Mouse (Mus musculus): ENCODE results near the gene Phf20.
"Not testable (repeated sequence)": the region's sequence is repeated elsewhere in the genome, so short reads cannot be mapped to it uniquely, and the experiment has no call there.

Gene Phf20

DNA sequence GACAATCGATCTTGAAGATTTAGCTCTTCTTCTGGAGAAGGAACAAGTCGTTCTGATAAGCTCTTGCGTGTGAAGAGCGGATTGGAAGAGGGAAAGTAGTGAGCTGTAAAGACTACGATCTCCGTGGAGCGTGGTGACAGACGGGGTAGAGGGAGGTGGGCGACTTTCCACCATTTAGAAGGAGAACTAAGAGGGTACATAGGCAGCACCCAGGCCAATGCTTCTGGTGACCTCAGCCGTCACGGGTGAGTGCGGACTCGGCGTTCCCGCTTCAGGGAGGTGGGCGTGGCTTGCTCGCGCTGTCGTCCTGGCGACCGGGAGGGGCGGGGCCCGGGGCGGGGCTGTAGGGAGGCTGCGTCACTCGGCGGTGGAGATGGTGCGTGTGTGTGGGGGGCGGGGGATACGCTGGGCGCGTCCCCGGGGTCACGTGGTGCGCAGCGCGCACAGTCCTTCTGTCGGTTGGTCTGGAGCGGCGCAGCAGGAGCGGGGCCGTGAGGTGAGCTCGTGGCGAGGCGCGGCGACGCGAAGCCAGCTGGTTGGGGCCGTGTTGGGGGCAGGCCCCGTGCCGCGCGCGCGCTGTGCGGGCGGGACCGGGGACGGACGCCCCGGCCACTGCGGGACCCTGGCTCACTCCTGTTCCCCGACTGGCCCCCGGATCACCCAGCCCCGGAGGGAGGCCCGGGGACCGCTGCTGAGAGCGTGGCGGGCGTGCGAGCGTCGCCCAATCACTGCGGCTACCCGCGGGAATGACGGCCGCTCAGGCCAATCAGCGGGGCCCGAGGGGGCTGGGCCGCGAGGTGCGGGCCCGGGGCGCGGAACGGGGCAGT is at the start of gene Phf20:
Gene Phf20 (plus strand): TSS at position 165 of the 827 bp plus-strand sequence.
- peak; percentile 96 for DNase-seq (ENCODE audit: low read depth, low spot score)

DNA sequence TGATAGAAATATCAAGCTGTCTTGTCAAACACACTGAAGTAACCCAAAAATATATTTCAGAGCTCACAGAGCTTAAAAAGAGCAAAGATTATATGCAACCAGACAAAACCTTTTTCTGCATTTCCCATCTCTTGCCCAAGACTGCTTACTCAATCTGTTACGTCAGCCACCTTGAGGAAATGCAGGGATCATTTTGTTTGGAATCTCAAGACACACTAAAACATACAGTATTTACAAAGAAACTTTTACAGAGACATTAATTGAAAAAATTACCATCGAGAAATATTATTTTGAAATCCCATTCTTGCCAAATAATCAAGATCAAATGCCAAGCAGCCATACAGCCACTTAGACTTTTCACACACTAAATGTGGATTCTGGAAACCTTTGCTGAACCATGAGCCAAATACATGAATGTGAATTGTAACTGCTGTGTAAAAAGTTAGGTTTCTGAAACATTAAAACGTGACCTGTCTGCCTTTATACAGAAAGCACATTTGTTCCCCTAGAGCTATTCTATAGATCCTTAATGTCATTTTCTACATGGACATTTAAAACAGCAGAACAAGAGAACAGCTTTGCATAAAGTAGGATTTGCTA is 48.9 kb upstream of the Phf20 start:
- no peak for DNase-seq (ENCODE audit: low read depth, low spot score)

DNA sequence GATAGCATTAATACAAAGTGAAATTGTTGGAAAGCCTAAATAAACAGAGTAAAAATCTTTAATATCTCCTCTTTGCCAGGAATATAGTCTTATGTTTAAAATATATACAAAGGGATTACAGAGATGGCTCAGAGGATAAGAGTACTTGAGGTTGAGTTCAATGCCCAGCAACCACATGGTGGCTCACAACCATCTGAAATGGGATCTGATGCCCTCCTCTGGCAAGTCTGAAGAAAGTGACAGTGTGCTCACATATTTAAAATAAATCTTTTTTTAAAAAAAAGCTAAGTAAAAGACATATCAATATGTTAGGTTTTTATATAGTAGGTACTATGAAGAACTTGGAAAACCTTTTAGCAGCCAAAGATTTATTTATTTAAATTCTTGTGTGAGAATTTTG is 44.7 kb upstream of the Phf20 start:
- no peak for DNase-seq (ENCODE audit: low read depth, low spot score)

DNA sequence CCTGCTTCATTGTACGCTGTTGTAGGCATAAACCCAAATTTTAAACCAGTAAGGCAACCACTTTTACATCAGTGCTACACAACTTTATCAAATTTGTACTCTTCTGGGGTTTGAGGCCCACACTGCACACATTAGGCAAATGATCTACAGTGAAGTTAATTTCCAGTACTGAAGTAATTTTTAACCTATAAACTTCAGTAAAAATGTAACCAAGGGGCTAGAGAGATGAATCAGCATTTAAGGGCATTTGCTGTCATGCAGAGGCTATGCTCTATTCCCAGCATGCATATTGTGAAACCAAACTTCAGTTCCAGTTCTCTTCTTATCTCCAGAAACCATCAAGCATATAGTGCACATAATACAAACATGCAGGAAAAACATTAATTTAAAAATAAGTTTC is 30.8 kb upstream of the Phf20 start:
- no peak for DNase-seq (ENCODE audit: low read depth, low spot score)

DNA sequence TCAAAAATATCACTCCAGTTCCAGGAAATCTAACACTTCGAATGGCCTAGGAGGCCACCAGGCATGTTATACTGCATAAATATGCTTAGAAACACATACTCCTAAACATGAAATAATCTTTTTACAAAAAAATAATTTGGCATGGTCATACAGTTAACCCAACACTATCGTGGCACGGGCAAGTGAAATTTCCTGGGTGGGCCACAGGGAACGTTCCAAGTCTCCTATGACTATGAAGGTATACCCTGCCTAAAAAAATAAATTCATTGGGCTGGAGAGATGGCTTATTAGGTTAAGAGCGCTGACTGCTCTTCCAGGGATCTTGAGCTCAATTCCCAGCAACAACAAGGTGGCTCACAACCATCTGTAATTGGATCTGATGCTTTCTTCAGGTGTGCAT is 29.7 kb upstream of the Phf20 start:
- DNase-seq (ENCODE audit: low read depth, low spot score) = no peak

DNA sequence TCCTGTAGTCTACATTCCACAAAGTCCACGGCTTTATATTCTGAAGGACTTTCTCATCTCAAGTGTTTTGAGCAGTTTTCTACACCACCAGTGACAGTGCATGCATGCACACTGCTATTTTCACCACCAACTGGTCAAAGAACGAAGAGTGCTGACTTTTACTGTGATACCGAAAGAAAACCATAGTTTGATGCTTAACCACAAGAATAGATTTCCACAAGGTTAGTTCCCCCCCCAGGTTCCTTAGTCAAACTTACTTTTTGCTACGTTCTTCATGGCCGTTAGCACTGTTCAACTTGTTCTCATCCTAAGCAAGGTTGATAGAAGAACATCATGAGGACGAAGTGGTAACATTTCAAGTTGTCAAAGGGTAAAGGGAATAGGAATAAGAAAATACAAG is 19.2 kb upstream of the Phf20 start:
- DNase-seq (ENCODE audit: low read depth, low spot score) = no peak

DNA sequence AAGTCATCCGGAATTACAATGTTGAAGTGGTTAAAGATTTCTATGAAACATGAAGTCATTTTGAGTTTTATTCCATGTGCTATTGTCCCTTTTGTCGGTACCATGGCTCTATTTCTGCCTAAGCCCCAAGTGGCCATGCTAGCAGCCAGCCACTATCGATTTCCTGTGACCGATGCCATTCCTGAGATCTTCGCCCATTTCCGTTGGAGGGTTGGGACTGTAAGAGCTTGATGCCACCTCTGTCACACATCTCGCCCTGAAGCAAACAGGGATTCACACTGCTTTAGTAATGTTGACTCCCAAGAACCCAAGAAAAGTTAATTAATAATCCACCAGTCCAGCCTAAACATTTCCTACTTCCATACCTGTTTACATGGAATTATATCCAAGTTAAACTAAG is 18.6 kb upstream of the Phf20 start:
- DNase-seq (ENCODE audit: low read depth, low spot score) = no peak

DNA sequence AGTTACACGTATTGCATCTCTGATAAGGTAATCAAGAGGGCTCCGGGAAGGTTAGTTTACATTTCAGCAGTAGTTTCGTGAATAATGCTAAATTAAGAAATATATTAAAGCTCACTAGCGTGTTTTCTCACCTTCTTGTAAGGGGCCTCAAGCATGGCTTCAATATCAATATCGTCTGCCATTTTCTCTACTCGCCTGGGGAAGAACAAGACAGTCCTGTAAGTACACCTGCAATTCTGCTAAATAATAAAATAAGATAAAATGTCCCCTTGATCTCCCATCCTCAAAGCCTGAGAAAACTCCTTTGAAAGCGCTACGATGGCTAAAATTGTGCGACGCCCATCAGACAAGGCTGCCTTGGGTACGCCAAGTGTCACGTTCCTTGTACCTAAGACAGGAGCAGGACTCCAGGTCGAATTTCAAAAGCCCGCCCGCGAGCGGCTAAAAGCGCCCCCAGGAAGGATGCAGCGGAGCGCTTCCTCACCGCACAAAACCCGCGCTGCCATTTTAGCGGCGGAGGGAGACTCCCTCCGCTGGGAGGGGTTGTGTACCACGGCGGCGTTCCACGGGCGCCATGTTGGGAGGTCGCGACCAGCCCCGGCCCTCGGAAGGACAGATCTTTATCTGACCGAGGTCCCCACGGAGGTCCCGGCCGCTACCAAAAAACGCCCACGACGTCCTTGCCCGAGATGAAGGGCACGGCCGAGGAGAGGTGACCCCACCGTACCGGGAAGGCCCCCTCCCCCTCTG is 17.0 kb upstream of the Phf20 start:
- peak; percentile 73 for DNase-seq (ENCODE audit: low read depth, low spot score)

DNA sequence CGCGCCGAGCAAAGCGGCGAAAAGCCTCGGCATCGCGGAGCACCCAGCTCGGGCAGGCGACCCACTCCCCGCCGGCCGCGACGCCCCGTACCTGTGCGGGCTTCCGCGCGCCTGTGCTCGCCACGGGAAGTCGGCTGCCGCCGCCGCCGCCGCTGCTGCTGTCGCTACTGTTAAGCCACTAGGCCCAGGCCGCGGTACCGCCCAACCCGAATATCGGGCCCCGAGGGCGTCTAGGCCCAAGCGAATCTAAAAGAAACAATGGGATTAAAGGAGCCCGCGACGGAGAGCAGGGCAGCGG is 16.5 kb upstream of the Phf20 start:
- DNase-seq (ENCODE audit: low read depth, low spot score) = no peak

DNA sequence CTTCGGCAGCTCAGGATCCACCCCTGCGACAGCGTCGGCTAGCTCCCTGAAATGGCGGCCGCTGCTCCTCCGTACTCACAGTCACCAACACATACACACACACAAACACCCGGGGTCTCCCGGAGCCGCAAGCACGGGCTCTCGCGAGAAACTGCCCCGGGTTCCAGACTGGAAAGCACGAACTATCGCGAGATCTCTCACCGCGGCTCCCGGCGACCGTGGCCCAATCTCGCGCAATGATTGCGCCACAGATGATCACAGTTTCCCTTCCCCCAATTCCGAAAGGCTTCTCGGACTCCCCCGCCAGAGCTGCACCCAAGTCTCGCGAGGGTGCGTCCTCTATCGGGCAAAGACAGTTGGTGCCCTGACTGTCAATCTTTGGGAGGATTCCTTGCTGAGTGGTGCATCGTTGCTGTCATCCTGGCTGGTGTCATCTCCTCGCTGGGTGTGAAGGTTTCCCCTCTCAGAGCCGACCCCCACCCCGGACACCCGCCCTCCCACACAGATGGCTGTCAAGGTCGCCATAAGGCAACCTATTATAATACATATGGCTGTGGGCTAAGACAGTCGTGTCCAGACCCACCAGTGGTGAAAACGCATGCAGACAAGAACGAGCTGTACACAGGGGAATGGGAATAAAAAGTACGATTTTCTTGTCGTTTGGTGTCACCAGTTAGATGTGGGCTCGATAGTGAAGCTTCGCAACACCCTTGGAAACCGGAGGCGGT is 16.0 kb upstream of the Phf20 start, which contains the start of gene Rbm39:
Gene Rbm39 (minus strand): TSS at position 145 of the 728 bp plus-strand sequence.
- DNase-seq (ENCODE audit: low read depth, low spot score) = peak; percentile 100

DNA sequence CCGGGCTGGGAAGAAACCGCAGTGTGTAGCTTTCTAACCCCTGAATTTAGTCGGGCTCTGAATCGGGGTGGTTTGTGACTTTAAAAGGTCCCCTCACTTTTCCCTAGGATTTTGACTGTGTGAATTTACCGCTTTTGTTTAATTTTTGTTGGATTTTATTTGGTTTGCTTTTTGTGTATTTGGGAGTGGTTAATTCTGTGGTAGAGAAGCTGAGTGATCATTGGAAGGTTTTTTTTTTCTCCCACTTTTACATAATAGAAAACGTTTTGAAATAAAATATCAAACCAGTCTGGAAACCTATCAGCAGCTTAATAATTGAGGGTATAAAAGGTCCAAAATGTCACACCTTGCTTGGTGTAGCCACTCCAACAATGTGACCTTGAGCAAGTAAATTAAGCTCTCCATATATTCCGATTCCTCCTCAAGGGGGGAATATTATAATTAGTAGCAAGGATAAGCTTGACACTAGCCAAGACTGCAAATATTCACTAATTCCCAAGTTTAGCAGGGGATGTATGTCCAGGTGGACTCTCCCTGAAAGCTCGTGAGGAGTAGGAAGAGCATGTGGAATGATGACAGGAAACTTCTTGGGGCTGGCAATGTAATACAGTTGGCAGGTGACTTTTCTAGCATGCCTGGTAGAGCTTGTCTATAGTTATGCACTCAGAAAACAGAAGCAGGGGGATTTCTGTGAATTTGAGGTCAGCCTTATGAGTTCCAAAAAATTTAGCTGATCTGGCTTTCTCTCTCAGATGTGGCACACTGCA is 15.3 kb upstream of the Phf20 start:
- no peak for DNase-seq (ENCODE audit: low read depth, low spot score)

DNA sequence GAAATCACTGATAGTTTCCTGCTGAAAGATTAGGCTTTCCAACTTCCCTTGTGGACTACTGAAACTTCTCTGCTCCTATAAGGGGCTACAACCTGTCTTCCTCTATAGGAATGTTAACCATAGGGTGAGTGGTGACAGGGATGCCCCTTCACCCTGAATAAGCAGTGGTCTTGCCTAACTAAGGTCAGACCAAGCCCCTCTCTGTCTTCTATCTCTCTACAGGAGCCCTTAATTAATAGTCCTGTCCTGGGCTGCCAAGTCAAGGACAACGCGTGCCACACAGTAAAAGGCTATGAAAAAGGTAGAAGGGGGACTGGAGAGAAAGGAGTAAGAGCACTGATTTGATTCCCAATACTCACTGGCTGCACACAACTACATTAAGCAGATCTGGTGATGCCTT is 14.7 kb upstream of the Phf20 start:
- DNase-seq (ENCODE audit: low read depth, low spot score) = no peak

DNA sequence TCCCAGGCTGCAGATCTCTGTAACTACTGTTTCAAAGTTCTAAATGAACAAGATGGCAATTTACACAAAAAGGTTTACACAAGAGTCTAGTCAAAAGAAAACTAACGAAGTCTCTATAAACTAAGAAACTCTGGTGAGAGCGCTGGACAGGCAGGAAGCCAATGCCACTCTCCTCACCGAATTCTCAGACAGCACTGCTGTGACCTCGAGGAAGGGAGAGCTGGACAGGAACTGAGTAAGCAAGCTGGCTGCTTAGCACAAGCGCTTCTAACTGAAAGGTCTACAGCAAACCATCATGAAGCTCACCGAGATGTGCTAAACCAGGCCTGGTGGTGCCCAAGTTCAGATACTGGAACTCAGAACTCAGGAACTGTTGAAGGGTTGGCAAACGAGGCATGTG is 7.0 kb upstream of the Phf20 start:
- DNase-seq (ENCODE audit: low read depth, low spot score) = not testable (repeated sequence)

DNA sequence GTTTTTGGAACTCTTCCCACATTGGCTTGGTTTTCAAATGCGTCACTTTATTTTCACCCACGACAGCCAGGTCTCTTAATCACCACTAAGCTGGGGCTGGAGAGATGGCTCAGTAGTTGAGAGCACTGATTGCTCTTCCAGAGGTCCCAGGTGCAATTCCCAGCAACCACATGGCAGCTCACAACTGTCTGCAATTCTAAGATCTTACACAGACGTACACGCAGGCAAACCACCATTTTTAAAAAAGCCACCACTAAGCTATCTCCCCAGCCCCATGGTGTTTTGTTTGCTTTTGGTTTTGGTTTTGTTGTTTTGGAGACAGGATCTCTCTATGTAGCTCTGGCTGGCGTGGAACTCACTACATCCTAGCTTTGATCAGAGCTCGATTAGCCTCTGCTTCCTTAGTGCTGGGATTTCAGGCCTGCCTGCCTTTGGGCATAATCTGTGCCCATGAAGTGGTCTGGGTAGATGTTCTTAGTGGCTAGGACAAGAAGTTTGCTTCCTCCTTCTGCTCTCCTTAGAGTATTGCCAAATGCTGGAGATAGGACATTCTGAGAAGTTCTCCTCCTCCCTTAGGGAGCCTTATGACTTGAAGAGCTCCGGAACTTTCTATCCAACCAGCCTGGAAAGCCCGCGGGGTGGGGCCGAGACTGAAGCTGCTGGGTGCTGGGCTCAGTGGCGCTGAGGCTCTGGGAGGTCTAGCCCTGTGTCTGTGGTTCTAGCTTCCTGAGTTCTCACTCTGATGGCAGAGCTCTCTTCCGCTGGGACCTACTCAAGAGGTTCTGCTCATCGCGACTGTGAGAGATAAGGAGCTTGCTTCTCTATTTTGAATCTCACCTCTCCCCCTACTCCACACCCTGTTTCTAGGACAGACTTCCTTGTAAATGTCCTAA is 6.0 kb upstream of the Phf20 start:
- no peak for DNase-seq (ENCODE audit: low read depth, low spot score)

DNA sequence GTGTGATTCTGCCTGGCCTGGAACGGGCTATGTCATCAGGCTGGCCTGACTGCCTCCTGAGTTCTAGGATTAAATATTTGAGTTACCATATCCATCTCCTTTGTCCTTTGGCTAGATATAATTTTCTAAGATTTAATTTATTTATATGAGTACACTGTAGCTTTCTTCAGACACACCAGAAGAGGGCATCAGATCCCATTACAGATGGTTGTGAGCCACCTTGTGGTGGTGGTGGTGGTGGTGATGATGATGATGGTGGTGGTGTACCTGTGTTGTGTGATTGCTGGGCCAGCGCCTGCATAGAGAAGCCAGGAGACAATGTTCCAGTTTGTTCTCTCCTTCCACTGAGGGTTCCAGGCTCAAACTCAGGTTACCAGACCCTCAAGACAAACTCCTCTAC is 4.7 kb upstream of the Phf20 start:
- no peak for DNase-seq (ENCODE audit: low read depth, low spot score)

DNA sequence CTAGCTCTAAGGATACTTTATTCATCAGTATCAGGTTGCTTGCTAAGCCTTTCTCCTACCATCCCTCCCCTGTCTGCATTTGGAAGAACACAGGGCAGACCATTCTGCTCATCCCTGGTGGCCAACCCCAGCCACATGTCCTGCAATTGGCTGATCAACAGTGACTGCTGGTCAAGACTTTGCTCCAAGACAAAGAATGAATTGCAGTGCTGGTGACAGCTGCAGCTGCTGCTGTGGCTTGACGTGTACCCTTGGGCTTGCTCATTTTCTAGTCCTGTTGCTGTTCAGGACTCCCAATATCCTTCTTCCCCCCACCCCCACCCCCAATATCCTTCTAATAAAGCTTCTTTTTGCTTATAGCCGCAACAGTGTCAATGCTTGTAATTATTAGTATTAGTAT is 4.2 kb upstream of the Phf20 start:
- no peak for DNase-seq (ENCODE audit: low read depth, low spot score)

DNA sequence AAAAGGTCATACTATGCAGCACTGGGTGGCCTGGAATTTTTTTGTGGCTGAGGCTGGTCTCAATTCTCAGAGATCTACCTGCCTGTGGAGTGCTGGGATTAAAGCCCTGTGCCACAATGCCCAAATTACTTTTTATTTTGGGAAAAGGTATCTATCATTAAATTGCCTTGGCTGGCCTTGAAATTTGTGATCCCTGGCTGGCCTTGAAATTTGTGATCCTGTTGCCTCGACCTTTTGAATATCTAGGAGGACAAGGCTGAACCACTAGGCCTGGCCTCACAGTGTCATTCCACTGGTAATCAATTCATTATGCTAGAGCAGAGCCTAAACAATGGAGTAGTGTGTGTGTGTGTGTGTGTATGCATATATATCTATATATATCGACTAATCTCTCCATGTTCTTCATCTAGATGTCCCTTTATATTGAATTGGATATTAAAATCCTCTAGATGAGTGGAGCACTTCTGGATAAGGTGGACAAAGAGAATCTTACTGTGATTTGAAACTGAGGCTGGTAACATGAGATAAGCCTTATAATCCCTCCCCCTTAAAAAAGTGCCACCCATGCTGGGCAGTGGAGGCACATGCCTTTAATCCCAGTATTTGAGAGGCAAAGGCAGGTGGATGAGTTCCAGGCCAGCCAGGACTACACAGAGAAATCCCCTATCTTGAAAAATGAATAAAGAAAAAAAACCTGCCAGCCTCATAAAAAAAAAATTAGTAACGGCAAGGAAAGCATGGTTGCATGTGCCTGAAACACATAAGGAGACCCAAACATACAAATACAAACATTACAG is 3.0 kb upstream of the Phf20 start:
- DNase-seq (ENCODE audit: low read depth, low spot score) = no peak

DNA sequence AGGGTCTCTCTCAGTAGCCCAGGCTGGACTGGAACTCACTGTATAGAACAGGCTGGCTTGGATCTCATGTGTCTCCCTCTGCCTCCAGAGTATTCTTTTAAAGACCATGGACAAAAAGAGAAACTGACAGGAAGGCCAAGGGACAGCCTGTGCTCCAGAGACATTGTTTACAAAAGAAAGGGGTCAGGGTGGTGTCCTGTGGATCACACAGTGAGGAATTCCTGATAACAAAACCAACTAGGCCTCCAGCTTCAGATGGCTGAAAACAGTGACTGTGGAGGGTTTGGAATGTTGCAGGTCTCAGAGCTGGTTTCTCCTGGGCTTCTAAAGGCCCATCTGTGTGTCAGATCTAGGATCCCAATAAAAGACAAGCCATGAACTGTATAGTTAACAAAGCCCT is 1.7 kb upstream of the Phf20 start:
- DNase-seq (ENCODE audit: low read depth, low spot score) = no peak

DNA sequence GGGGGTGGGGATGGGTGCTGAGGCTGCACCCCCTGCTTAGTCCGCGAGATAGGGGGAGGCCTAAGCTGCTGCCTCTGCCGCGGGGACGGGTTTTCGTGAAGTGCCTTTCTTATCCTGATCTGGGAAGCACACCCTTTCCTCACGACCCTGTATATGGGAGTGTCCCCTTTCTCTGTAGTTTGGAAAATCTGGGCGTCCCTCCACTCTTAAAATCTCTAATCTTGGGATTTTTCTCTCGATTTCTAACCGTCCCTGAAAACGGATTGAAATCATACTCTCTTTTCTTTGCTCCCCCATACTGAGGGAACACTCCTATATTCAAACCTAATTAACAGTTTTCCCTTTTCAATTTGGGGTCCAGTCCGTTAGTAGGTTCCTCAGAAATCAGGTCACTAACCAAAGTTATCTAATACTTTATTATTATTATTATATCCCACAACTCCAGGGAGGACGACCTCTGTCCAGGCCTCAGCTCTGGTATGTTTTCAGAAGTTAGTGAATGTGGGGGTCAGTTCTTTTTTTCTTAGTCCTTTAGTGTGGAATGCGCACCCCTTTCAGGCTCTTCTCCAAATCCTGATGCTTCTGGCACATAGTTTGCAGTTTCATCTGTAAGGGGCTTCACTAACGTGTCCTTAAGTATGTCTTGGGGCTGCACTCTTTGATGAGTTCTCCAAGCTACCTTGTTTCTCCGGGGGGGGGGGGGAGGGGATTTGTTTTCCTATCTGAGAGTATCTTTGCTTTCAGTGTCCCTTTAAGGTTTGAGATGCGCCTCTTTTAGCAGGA is 1.1 kb downstream of the Phf20 start:
- DNase-seq (ENCODE audit: low read depth, low spot score) = no peak
